Mouse (Mus musculus) myocyte (in vitro differentiated cells): ENCODE results near the gene Foxa3. TPM values are rescaled to one million over a fixed set of nuclear protein-coding genes. Genes with fewer than 3 reads are reported as not detected.

Experiments
- H3K27me3 ChIP-seq: one replicate; pipeline ENCODE4 v1.6.1; 2011; ENCODE audit not compliant: control insufficient read depth, insufficient read depth, insufficient read length
- H3K36me3 ChIP-seq: one replicate; pipeline ENCODE4 v1.6.1; 2011; ENCODE audit not compliant: control insufficient read depth, insufficient read depth
- H3K4me2 ChIP-seq: one replicate; pipeline ENCODE4 v1.6.1; 2011; ENCODE audit warnings: low read depth, control low read depth
- H3K4me3 ChIP-seq: one replicate; pipeline ENCODE4 v1.5.1; 2011; ENCODE audit warnings: mild to moderate bottlenecking, control low read depth, moderate library complexity
- H3K79me2 ChIP-seq: one replicate; pipeline ENCODE4 v1.6.1; 2011; ENCODE audit not compliant: control insufficient read depth, insufficient read depth
- H3ac ChIP-seq: one replicate; pipeline ENCODE4 v1.6.1; 2011; ENCODE audit not compliant: control insufficient read depth, insufficient read length
- CEBPB ChIP-seq: IDR thresholded peaks from 2 replicates; pipeline ENCODE4 v1.6.1; 2011; ENCODE audit warnings: mild to moderate bottlenecking, moderate library complexity; ENCODE audit not compliant: poor library complexity, insufficient read depth, severe bottlenecking
- E2F4 ChIP-seq: IDR thresholded peaks from one replicate; pipeline ENCODE4 v1.6.1; 2011; ENCODE audit warnings: mild to moderate bottlenecking, control low read depth, moderate library complexity; ENCODE audit not compliant: insufficient read depth
- MAX ChIP-seq: IDR thresholded peaks from one replicate; pipeline ENCODE4 v1.6.1; 2011; ENCODE audit warnings: low read depth, mild to moderate bottlenecking, control low read depth
- MYOD1 ChIP-seq, 3 experiments: IDR thresholded peaks; one replicate each; pipeline ENCODE4 v1.6.1; 2011; ENCODE audit warnings: control low read depth in 2 of 3, low read depth in 2 of 3, mild to moderate bottlenecking in 2 of 3, moderate library complexity in 1 of 3; ENCODE audit not compliant: insufficient read length in 2 of 3, control insufficient read depth in 1 of 3
- MYOG ChIP-seq, 3 experiments: IDR thresholded peaks; one replicate each; pipeline ENCODE4 v1.6.1; 2011; ENCODE audit warnings: control low read depth in 2 of 3, low read depth in 2 of 3, mild to moderate bottlenecking in 2 of 3; ENCODE audit not compliant: insufficient read length in 2 of 3, control insufficient read depth in 1 of 3, insufficient read depth in 1 of 3
- POLR2A ChIP-seq: IDR thresholded peaks from one replicate; pipeline ENCODE4 v1.6.1; 2011; ENCODE audit warnings: low read depth, mild to moderate bottlenecking, control low read depth, moderate library complexity; ENCODE audit not compliant: insufficient read length
- POLR2AphosphoS2 ChIP-seq: IDR thresholded peaks from one replicate; pipeline ENCODE4 v1.6.1; 2011; ENCODE audit warnings: low read depth, control low read depth; ENCODE audit not compliant: insufficient read length
- REST ChIP-seq: IDR thresholded peaks from one replicate; pipeline ENCODE4 v1.6.1; 2011; ENCODE audit warnings: mild to moderate bottlenecking, control low read depth, moderate library complexity; ENCODE audit not compliant: insufficient read depth, insufficient read length
- SRF ChIP-seq: IDR thresholded peaks from one replicate; pipeline ENCODE4 v1.6.1; 2011; ENCODE audit warnings: low read depth; ENCODE audit not compliant: control insufficient read depth, insufficient read length
- TCF12 ChIP-seq: IDR thresholded peaks from one replicate; pipeline ENCODE4 v1.6.1; 2011; ENCODE audit warnings: mild to moderate bottlenecking, control low read depth; ENCODE audit not compliant: poor library complexity, insufficient read depth, severe bottlenecking
- TCF3 ChIP-seq: IDR thresholded peaks from one replicate; pipeline ENCODE4 v1.6.1; 2011; ENCODE audit warnings: low read depth, control low read depth; ENCODE audit not compliant: insufficient read length
- USF1 ChIP-seq: IDR thresholded peaks from one replicate; pipeline ENCODE4 v1.6.1; 2011; ENCODE audit warnings: low read depth, mild to moderate bottlenecking, control low read depth, moderate library complexity
- polyA plus RNA-seq: library from polyadenylated mRNA; unstranded; fragments of >200 nt; fragmentation: generic; extraction: Trizol; gene quantifications from one replicate; pipeline ENCODE4 v1.2.1, GENCODE M21; 2012; ENCODE audit warnings: missing spikeins

Gene Foxa3
- polyA plus RNA-seq, 1 experiment: 0.12 TPM

DNA sequence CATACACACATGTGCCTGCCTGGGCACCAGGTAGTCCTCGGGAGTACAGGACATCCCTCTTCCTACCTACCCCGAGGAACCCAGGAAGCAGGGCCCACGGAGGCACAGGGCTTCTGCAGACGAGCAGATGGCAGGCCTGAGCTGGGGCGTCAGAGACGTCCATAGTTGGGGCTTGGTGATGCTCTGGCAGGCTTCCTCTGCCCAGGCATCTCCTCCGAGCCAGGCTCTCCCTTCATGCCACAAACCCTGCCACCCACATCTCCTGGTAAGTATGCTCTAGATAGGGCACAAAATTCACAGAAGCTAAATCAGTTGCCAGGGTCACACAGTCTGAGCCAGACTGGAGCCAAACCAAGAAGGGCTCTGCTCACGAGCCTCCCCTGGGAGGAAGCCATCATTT is 26.8 kb upstream of the Foxa3 start:
- no peaks in the 10 kb centered on the region for H3K36me3 ChIP-seq
- H3ac ChIP-seq: no peak overlapping the region
- TF ChIP-seq POLR2A: no peak
- no peak for TF ChIP-seq POLR2AphosphoS2
- no peak for TF ChIP-seq CEBPB
- no peak for TF ChIP-seq USF1
- TF ChIP-seq E2F4: no peak
- TF ChIP-seq MYOG (IDR thresholded peaks at IDR 0.05; ENCODE audit: control insufficient read depth in 1 of 3, insufficient read depth in 1 of 3, insufficient read length in 2 of 3, low read depth in 2 of 3): no peak
- no peak for TF ChIP-seq REST
- TF ChIP-seq MAX: no peak
- TF ChIP-seq TCF12: no peak
- no peak for TF ChIP-seq MYOD1 (IDR thresholded peaks at IDR 0.05; ENCODE audit: control insufficient read depth in 1 of 3, insufficient read length in 2 of 3, low read depth in 2 of 3)
- TF ChIP-seq TCF3: no peak
- TF ChIP-seq SRF: no peak
- H3K79me2 ChIP-seq: no peaks in the 10 kb centered on the region
- no peak overlapping the region for H3K4me3 ChIP-seq
- H3K27me3 ChIP-seq: no peaks in the 10 kb centered on the region
- H3K4me2 ChIP-seq: no peak overlapping the region

DNA sequence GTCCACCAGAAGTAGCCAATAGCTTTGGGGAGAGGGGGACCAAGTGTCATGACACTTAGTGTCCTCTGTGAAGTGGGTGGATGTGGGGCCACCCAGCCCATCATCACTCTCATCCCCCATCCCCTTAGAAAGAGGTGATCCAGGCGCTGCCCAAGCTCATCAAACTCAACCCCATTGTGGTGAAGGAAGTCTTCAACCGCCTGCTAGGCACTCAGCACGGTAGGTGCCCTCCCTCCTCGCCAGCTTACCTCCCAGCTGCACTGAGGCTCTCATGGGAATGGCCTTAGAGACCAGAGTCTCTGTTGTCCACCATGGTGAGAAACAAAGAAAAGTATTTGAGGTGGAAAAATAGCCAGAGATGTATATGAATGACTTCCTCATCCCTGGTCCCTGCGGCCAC is 25.9 kb upstream of the Foxa3 start:
- no peaks in the 10 kb centered on the region for H3K79me2 ChIP-seq
- peaks cover 5% of the 10 kb centered on the region for H3K36me3 ChIP-seq
- no peak overlapping the region for H3ac ChIP-seq
- TF ChIP-seq E2F4: no peak
- no peak for TF ChIP-seq POLR2AphosphoS2
- no peak for TF ChIP-seq POLR2A
- no peak for TF ChIP-seq TCF12
- no peak for TF ChIP-seq MYOG (IDR thresholded peaks at IDR 0.05; ENCODE audit: control insufficient read depth in 1 of 3, insufficient read depth in 1 of 3, insufficient read length in 2 of 3, low read depth in 2 of 3)
- TF ChIP-seq USF1: no peak
- no peak for TF ChIP-seq CEBPB
- TF ChIP-seq TCF3: no peak
- no peak for TF ChIP-seq SRF
- TF ChIP-seq MYOD1 (IDR thresholded peaks at IDR 0.05; ENCODE audit: control insufficient read depth in 1 of 3, insufficient read length in 2 of 3, low read depth in 2 of 3): no peak
- TF ChIP-seq REST: no peak
- no peak for TF ChIP-seq MAX
- no peak overlapping the region for H3K4me3 ChIP-seq
- H3K27me3 ChIP-seq: no peaks in the 10 kb centered on the region
- no peak overlapping the region for H3K4me2 ChIP-seq

DNA sequence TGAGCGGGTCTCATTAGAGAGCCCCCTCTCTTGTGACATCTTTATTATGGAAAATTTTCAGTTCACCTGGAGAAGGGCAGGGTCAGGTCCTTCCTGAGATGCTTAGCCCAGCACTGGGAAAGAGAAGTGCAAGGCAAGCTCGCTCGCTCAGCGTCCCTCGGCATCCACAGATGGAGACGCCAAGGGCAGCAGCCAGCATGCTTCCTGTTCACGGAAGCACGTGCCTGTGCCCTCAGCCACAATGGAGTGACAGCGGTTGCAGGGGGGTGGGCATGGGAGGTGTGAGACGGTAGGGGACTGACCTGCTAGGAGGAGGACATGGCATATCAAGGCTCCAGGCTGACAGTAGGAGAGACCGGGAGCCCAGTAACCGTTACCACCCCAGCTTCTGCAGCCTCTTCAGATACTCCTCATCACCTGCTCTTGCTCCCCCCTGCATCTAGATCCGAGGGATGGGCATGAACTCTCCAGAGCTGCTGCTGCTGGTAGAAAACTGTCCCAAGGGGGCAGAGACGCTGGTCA is 24.7 kb upstream of the Foxa3 start:
- no peak for TF ChIP-seq POLR2A
- TF ChIP-seq REST: no peak
- no peak for TF ChIP-seq SRF
- TF ChIP-seq TCF12: no peak
- no peak for TF ChIP-seq USF1
- TF ChIP-seq CEBPB: no peak
- H3K36me3 ChIP-seq: peaks cover 10% of the 10 kb centered on the region
- no peak overlapping the region for H3K4me3 ChIP-seq
- H3K4me2 ChIP-seq: no peak overlapping the region
- H3K27me3 ChIP-seq: no peaks in the 10 kb centered on the region
- no peaks in the 10 kb centered on the region for H3K79me2 ChIP-seq
- H3ac ChIP-seq: no peak overlapping the region

DNA sequence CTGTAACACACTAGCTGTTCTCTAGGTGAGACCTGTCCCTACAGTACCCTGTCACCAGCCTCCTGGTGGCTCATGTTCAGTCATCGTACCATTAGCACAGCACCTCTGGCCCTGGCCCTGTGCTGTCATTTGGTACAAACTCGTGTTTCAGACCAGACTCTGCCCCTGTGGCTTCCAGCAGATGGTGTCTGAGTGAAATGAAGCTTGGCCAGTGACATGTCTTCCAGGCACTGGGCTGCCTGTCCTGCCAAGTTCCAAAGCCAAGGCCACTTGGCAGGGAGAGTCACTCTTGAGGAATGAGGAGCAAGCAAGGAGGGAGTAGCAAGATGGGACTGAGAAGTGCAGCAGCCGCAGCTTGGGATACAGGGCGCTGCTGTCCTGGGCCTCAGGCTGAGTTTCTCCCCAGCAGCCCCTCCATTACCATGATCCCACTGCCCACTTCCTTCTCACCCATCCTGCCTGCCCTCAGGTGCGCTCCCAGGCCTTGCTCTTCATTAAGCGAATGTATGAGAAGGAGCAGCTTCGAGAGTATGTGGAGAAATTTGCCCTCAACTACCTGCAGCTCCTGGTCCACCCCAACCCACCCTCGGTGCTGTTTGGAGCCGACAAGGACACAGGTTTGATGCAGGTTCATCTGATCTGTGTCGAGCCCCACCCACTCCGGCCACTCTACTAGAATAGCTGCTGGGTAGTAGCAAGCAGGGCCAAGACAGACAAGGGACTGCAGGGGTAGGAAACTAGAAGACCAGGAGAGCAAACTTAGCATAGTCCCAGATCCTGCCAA is 23.1 kb upstream of the Foxa3 start:
- Histone ChIP-seq H3K79me2 (no peaks in the 10 kb centered on the region), H3ac (no peak overlapping the region), H3K27me3 (no peaks in the 10 kb centered on the region), H3K4me3 (no peak overlapping the region), H3K36me3 (peaks cover 14% of the 10 kb centered on the region), H3K4me2 (no peak overlapping the region)
- TF ChIP-seq CEBPB (no peak), REST (no peak), TCF12 (no peak), TCF3 (no peak)

DNA sequence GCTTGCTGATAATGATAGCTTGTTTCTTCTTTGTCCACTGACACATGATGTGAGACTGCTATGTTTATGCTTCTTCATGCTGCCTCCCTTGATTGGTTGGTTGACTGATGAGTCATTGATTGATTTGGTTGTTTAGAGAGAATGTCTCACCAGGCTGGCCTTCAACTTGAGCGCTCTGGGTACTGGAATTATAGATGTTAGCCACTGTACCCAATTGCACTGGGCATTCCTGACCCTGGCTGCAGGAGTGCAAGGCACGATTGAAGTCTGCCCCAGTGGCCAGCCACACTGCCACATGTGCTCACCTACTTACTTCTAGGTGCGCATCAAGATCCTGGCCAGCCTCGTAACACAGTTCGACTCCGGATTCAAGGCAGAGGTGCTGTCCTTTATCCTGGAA is 21.3 kb upstream of the Foxa3 start:
- no peak overlapping the region for H3K4me3 ChIP-seq
- H3K27me3 ChIP-seq: no peaks in the 10 kb centered on the region
- H3K4me2 ChIP-seq: no peak overlapping the region
- H3K79me2 ChIP-seq: no peaks in the 10 kb centered on the region
- H3ac ChIP-seq: no peak overlapping the region
- peaks cover 24% of the 10 kb centered on the region for H3K36me3 ChIP-seq
- TF ChIP-seq POLR2AphosphoS2: no peak
- no peak for TF ChIP-seq TCF3
- TF ChIP-seq E2F4: no peak
- no peak for TF ChIP-seq MAX
- no peak for TF ChIP-seq USF1
- TF ChIP-seq REST: no peak
- TF ChIP-seq SRF: no peak
- TF ChIP-seq TCF12: no peak
- no peak for TF ChIP-seq POLR2A
- no peak for TF ChIP-seq MYOD1 (IDR thresholded peaks at IDR 0.05; ENCODE audit: control insufficient read depth in 1 of 3, insufficient read length in 2 of 3, low read depth in 2 of 3)
- no peak for TF ChIP-seq MYOG (IDR thresholded peaks at IDR 0.05; ENCODE audit: control insufficient read depth in 1 of 3, insufficient read depth in 1 of 3, insufficient read length in 2 of 3, low read depth in 2 of 3)
